In genomic region chr8:89045218-89045601, GRCm38 (mm10) we compare ENCODE assay signal across 8 mouse cellular contexts. TPM values are rescaled to one million over a fixed set of nuclear protein-coding genes. Genes with fewer than 3 reads are reported as not detected.
DNase-seq lines count a peak whose midpoint lies in the region; ATAC-seq and TF ChIP-seq lines count a peak whose summit lies in the region.

No protein-coding gene starts in this region.

- no peaks in the 10 kb centered on the region for H3K9me3 ChIP-seq in kidney, embryonic 15.5 days (replicated peaks)
- H3K9me3 ChIP-seq in forebrain, embryonic 14.5 days (replicated peaks; ENCODE audit: control insufficient read depth, low read length), result no peaks in the 10 kb centered on the region
- H3K9me3 ChIP-seq in limb, embryonic 14.5 days (ENCODE audit: control insufficient read depth, low read length), result no peaks in the 10 kb centered on the region
- no peaks in the 10 kb centered on the region for H3K9me3 ChIP-seq in lung, postnatal 0 days (ENCODE audit: low read length)

- H3K36me3 ChIP-seq in kidney, embryonic 15.5 days, result no peaks in the 10 kb centered on the region
- H3K36me3 ChIP-seq in forebrain, embryonic 14.5 days (ENCODE audit: control insufficient read depth, insufficient read depth, low read length), result no peaks in the 10 kb centered on the region
- no peaks in the 10 kb centered on the region for H3K36me3 ChIP-seq in limb, embryonic 14.5 days (ENCODE audit: control insufficient read depth, insufficient read depth, low read length)
- H3K36me3 ChIP-seq in thymus, adult 2 months (ENCODE audit: control insufficient read depth, insufficient read depth, low read length), result no peaks in the 10 kb centered on the region
- no peaks in the 10 kb centered on the region for H3K36me3 ChIP-seq in lung, postnatal 0 days (ENCODE audit: insufficient read depth, low read length)

- ATAC-seq in kidney, embryonic 15.5 days (replicated peaks; ENCODE audit: low FRiP score), result no peak
- ATAC-seq in forebrain, embryonic 14.5 days, result no peak
- no peak for ATAC-seq in limb, embryonic 14.5 days (ENCODE audit: low FRiP score, low read depth)
- ATAC-seq in lung, postnatal 0 days, result no peak

- peak overlapping the region; percentile 90 for H3K9ac ChIP-seq in kidney, embryonic 15.5 days
- H3K9ac ChIP-seq in forebrain, embryonic 14.5 days (ENCODE audit: low read length), result peak overlapping the region; percentile 99
- H3K9ac ChIP-seq in limb, embryonic 14.5 days (ENCODE audit: low read depth, low read length, severe bottlenecking), result peak overlapping the region; percentile 97
- no peak overlapping the region for H3K9ac ChIP-seq in lung, postnatal 0 days (replicated peaks; ENCODE audit: low read depth)

- peak overlapping the region; percentile 76 for H3K4me2 ChIP-seq in kidney, embryonic 15.5 days
- H3K4me2 ChIP-seq in forebrain, embryonic 14.5 days (ENCODE audit: low read length), result peak overlapping the region; percentile 75
- H3K4me2 ChIP-seq in limb, embryonic 14.5 days (replicated peaks; ENCODE audit: low read depth, low read length, severe bottlenecking), result peak overlapping the region; percentile 79
- H3K4me2 ChIP-seq in lung, postnatal 0 days (replicated peaks; ENCODE audit: low read depth, low read length), result no peak overlapping the region

- WGBS in kidney, embryonic 15.5 days, result under 1% methylated on average over 30 of the region's 30 CpGs
- WGBS in forebrain, embryonic 14.5 days, result under 1% methylated on average over 30 of the region's 30 CpGs
- WGBS in limb, embryonic 14.5 days, result under 1% methylated on average over 30 of the region's 30 CpGs
- WGBS in olfactory bulb, adult 2 months, result 9% methylated on average over 30 of the region's 30 CpGs
- 6% methylated on average over 30 of the region's 30 CpGs for WGBS in thymus, adult 2 months
- 3% methylated on average over 29 of the region's 30 CpGs for WGBS in lung, postnatal 0 days

- no peak for TF ChIP-seq EP300 in lung, postnatal 0 days (IDR thresholded peaks at IDR 0.05)

- no peak for TF ChIP-seq CTCF in olfactory bulb, adult 2 months (IDR thresholded peaks at IDR 0.05; ENCODE audit: insufficient read depth, low read depth, low read length)
- no peak for TF ChIP-seq CTCF in thymus, adult 2 months (IDR thresholded peaks at IDR 0.05; ENCODE audit: borderline replicate concordance, control insufficient read depth, extremely low read depth, insufficient read depth, low read length, poor library complexity)
- no peak for TF ChIP-seq CTCF in lung, postnatal 0 days (IDR thresholded peaks at IDR 0.05)

- DNase-seq in kidney, adult 11 months, result no peak
- peak; percentile 78 for DNase-seq in forebrain, embryonic 14.5 days (ENCODE audit: low spot score)
- DNase-seq in limb, embryonic 14.5 days (ENCODE audit: low spot score), result no peak
- DNase-seq in thymus, adult 2 months, result no peak
- DNase-seq in lung, postnatal 0 days (ENCODE audit: low spot score), result no peak
- no peak for DNase-seq in frontal cortex, postnatal 36 days (ENCODE audit: low spot score in 2 of 2)

- H3K4me1 ChIP-seq in kidney, embryonic 15.5 days, result peaks cover 50% of the 10 kb centered on the region
- H3K4me1 ChIP-seq in forebrain, embryonic 14.5 days (ENCODE audit: control insufficient read depth, insufficient read depth, low read length), result peaks cover 13% of the 10 kb centered on the region
- H3K4me1 ChIP-seq in limb, embryonic 14.5 days (ENCODE audit: control insufficient read depth, insufficient read depth, low read length), result peaks cover 5% of the 10 kb centered on the region
- peaks cover 22% of the 10 kb centered on the region for H3K4me1 ChIP-seq in olfactory bulb, adult 2 months (ENCODE audit: control insufficient read depth, insufficient read depth, low read length)
- H3K4me1 ChIP-seq in thymus, adult 2 months (replicated peaks; ENCODE audit: control insufficient read depth, insufficient read depth, low read length), result no peaks in the 10 kb centered on the region
- H3K4me1 ChIP-seq in lung, postnatal 0 days (ENCODE audit: insufficient read depth, low read depth, low read length), result peaks cover 19% of the 10 kb centered on the region

- H3K4me3 ChIP-seq in kidney, embryonic 15.5 days (replicated peaks), result peak overlapping the region; percentile 75
- H3K4me3 ChIP-seq in forebrain, embryonic 14.5 days (ENCODE audit: low read depth, low read length), result peak overlapping the region; percentile 71
- peak overlapping the region; percentile 68 for H3K4me3 ChIP-seq in limb, embryonic 14.5 days (replicated peaks; ENCODE audit: low read length)
- peak overlapping the region; percentile 100 for H3K4me3 ChIP-seq in olfactory bulb, adult 2 months (ENCODE audit: insufficient read depth, low read depth, low read length)
- H3K4me3 ChIP-seq in thymus, adult 2 months (ENCODE audit: control insufficient read depth, insufficient read depth, low read length), result no peak overlapping the region
- H3K4me3 ChIP-seq in lung, postnatal 0 days (ENCODE audit: low read depth, low read length), result no peak overlapping the region

- H3K27me3 ChIP-seq in kidney, embryonic 15.5 days, result peaks cover 50% of the 10 kb centered on the region
- H3K27me3 ChIP-seq in forebrain, embryonic 14.5 days (replicated peaks; ENCODE audit: control insufficient read depth, insufficient read depth, low read length), result 0 out of 2 replicates have a peak, but pooled peaks cover 6% of the 10 kb centered on the region
- peaks cover 8% of the 10 kb centered on the region; the same call in 1 of the 2 replicates for H3K27me3 ChIP-seq in limb, embryonic 14.5 days (ENCODE audit: control insufficient read depth, insufficient read depth, low read length)
- peaks cover 14% of the 10 kb centered on the region for H3K27me3 ChIP-seq in thymus, adult 2 months (ENCODE audit: control insufficient read depth, insufficient read depth, low read length)
- peaks cover 89% of the 10 kb centered on the region for H3K27me3 ChIP-seq in lung, postnatal 0 days (replicated peaks; ENCODE audit: insufficient read depth, low read length)

- TF ChIP-seq POLR2A in limb, embryonic 14.5 days (IDR thresholded peaks at IDR 0.05; ENCODE audit: borderline replicate concordance, extremely low read depth, insufficient read depth, insufficient read length), result no peak
- no peak for TF ChIP-seq POLR2A in olfactory bulb, adult 2 months (IDR thresholded peaks at IDR 0.05; ENCODE audit: insufficient read depth, low read depth, low read length)
- no peak for TF ChIP-seq POLR2A in thymus, adult 2 months (IDR thresholded peaks at IDR 0.05; ENCODE audit: control insufficient read depth, extremely low read depth, insufficient read depth, low read length, poor library complexity)

- H3K27ac ChIP-seq in kidney, embryonic 15.5 days, result peak overlapping the region; percentile 99
- peak overlapping the region; percentile 99 for H3K27ac ChIP-seq in forebrain, embryonic 14.5 days (ENCODE audit: low read depth, low read length)
- H3K27ac ChIP-seq in limb, embryonic 14.5 days (replicated peaks; ENCODE audit: low read depth, low read length), result peak overlapping the region; percentile 98
- peak overlapping the region; percentile 97 for H3K27ac ChIP-seq in olfactory bulb, adult 2 months (ENCODE audit: insufficient read depth, low read depth, low read length)
- no peak overlapping the region for H3K27ac ChIP-seq in thymus, adult 2 months (ENCODE audit: control insufficient read depth, insufficient read depth, low read length)
- no peak overlapping the region for H3K27ac ChIP-seq in lung, postnatal 0 days (ENCODE audit: low read length)

RNA-seq across cellular contexts. Expression of gene Sall1, which starts 1.2 kb away (rescaled TPM):
- 42.4 TPM in 2 replicates for polyA plus RNA-seq in kidney, embryonic 15.5 days (2015; fragmentation: Nextera tagmentation; extraction: Ambion mirVana)
- polyA plus RNA-seq in forebrain, embryonic 14.5 days (2014; fragmentation: Nextera tagmentation; extraction: Ambion mirVana), result 14.8 and 16.0 TPM in 2 replicates
- 13.6 and 17.9 TPM in 2 replicates for polyA plus RNA-seq in limb, embryonic 14.5 days (2012; rRNA removed)
- 8.4 and 11.2 TPM in 2 replicates for polyA plus RNA-seq in limb, embryonic 14.5 days (2014; fragmentation: Nextera tagmentation; extraction: Ambion mirVana)
- not detected in 2 replicates for polyA plus RNA-seq in olfactory bulb, adult 2 months (2012; ENCODE audit: insufficient read depth, insufficient read length, low replicate concordance, missing spikeins)
- 0.03 and 0.04 TPM in 2 replicates for polyA plus RNA-seq in thymus, adult 2 months (2012; rRNA removed)
- 0.02 TPM in 1 of 2 replicates, not detected in the other for polyA plus RNA-seq in lung, postnatal 0 days (2015; fragmentation: Nextera tagmentation; extraction: Ambion mirVana)

Comparison
In these comparisons a context has a peak if more than half of its experiments do, and no peak if none do; other contexts are left out.
1. H3K27ac ChIP-seq: peak in kidney, embryonic 15.5 days (single experiment), forebrain, embryonic 14.5 days (single experiment), limb, embryonic 14.5 days (single experiment) and olfactory bulb, adult 2 months (single experiment); none in thymus, adult 2 months (single experiment) and lung, postnatal 0 days (single experiment).
2. H3K4me3 ChIP-seq: peak in kidney, embryonic 15.5 days (single experiment), forebrain, embryonic 14.5 days (single experiment), limb, embryonic 14.5 days (single experiment) and olfactory bulb, adult 2 months (single experiment); none in thymus, adult 2 months (single experiment) and lung, postnatal 0 days (single experiment).